8 mouse cellular contexts compared by ENCODE assay signal in the genomic region with DNA sequence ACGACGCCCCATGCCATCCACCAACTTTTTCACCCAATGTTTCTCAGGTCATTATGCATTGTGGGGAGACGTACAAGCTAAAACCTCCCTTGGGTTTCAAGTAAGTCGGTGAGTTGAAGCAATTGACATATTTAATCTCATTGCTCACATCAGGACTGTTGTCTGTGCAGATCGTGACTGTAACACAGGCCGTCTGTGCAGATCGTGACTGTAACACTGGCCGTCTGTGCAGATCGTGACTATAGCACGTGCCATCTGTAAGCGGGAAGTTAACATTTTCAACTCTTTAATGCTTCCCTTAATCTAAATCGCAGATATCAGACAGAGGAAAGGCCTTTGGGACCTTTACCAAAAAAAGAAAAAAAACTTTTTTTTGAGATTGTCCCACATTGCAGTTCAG. TPM values are rescaled to one million over a fixed set of nuclear protein-coding genes. Genes with fewer than 3 reads are reported as not detected.
DNase-seq lines count a peak whose midpoint lies in the region; ATAC-seq and TF ChIP-seq lines count a peak whose summit lies in the region.

No protein-coding gene starts in this region.

- ATAC-seq in intestine, embryonic 15.5 days = no peak
- no peak for ATAC-seq in neural tube, embryonic 13.5 days (ENCODE audit: low read depth)

- H3K9me3 ChIP-seq in intestine, embryonic 15.5 days = no peaks in the 10 kb centered on the region
- H3K9me3 ChIP-seq in neural tube, embryonic 13.5 days = no peaks in the 10 kb centered on the region

- H3K4me3 ChIP-seq in liver, adult 2 months (ENCODE audit: insufficient read depth, low read depth, low read length) = peak overlapping the region; percentile 79
- H3K4me3 ChIP-seq in cortical plate, adult 2 months (ENCODE audit: insufficient read depth, low read length) = peak overlapping the region; percentile 50
- peak overlapping the region; percentile 60 for H3K4me3 ChIP-seq in intestine, embryonic 15.5 days (replicated peaks)
- H3K4me3 ChIP-seq in neural tube, embryonic 13.5 days = peak overlapping the region; percentile 55

- H3K27me3 ChIP-seq in liver, adult 2 months (ENCODE audit: control insufficient read depth, insufficient read depth, low read length) = no peaks in the 10 kb centered on the region
- H3K27me3 ChIP-seq in intestine, embryonic 15.5 days (replicated peaks) = no peaks in the 10 kb centered on the region
- no peaks in the 10 kb centered on the region for H3K27me3 ChIP-seq in neural tube, embryonic 13.5 days

- no peak for TF ChIP-seq CTCF in liver, adult 2 months (IDR thresholded peaks at IDR 0.05; ENCODE audit: low read depth, low read length)
- no peak for TF ChIP-seq CTCF in cortical plate, adult 2 months (IDR thresholded peaks at IDR 0.05; ENCODE audit: extremely low read depth, insufficient read depth, low read length)

- H3K27ac ChIP-seq in liver, adult 2 months (replicated peaks; ENCODE audit: insufficient read depth, low read depth, low read length) = peak overlapping the region; percentile 83
- H3K27ac ChIP-seq in cortical plate, adult 2 months (ENCODE audit: insufficient read depth, low read length) = peak overlapping the region; percentile 57
- H3K27ac ChIP-seq in intestine, embryonic 15.5 days = peak overlapping the region; percentile 86
- peak overlapping the region; percentile 81 for H3K27ac ChIP-seq in neural tube, embryonic 13.5 days (replicated peaks)

- H3K4me1 ChIP-seq in liver, adult 2 months (ENCODE audit: control insufficient read depth, insufficient read depth, low read length) = peaks cover 8% of the 10 kb centered on the region; the same call in 1 of the 2 replicates
- H3K4me1 ChIP-seq in cortical plate, adult 2 months (ENCODE audit: control insufficient read depth, insufficient read depth, low read length) = peaks cover 9% of the 10 kb centered on the region
- H3K4me1 ChIP-seq in intestine, embryonic 15.5 days (replicated peaks) = peaks cover 7% of the 10 kb centered on the region
- peaks cover 30% of the 10 kb centered on the region for H3K4me1 ChIP-seq in neural tube, embryonic 13.5 days (replicated peaks)

- no peaks in the 10 kb centered on the region for H3K36me3 ChIP-seq in liver, adult 2 months (ENCODE audit: control insufficient read depth, insufficient read depth, low read length)
- H3K36me3 ChIP-seq in intestine, embryonic 15.5 days = no peaks in the 10 kb centered on the region
- H3K36me3 ChIP-seq in neural tube, embryonic 13.5 days = no peaks in the 10 kb centered on the region

- TF ChIP-seq POLR2A in liver, adult 2 months (IDR thresholded peaks at IDR 0.05; ENCODE audit: extremely low read depth, insufficient read depth, low read length) = no peak
- no peak for TF ChIP-seq POLR2A in cortical plate, adult 2 months (IDR thresholded peaks at IDR 0.05; ENCODE audit: extremely low read depth, insufficient read depth, low read length)

- peak; percentile 39 for DNase-seq in liver, adult 2 months (ENCODE audit: extremely low read depth, low read depth, low spot score)
- no peak for DNase-seq in liver
- no peak for DNase-seq in layer of hippocampus, adult 9-10 months (ENCODE audit: low spot score)
- no peak for DNase-seq in adrenal gland, postnatal 4 days (ENCODE audit: low spot score in 2 of 2)
- no peak for DNase-seq in urinary bladder, postnatal 4 days (ENCODE audit: low spot score in 2 of 2)

- 13% methylated on average over 12 of the region's 12 CpGs for WGBS in liver, adult 2 months
- 18% methylated on average over 12 of the region's 12 CpGs for WGBS in intestine, embryonic 15.5 days
- WGBS in neural tube, embryonic 13.5 days = 17% methylated on average over 12 of the region's 12 CpGs

- H3K4me2 ChIP-seq in intestine, embryonic 15.5 days (replicated peaks) = peak overlapping the region; percentile 53
- H3K4me2 ChIP-seq in neural tube, embryonic 13.5 days = peak overlapping the region; percentile 73

- H3K79me2 ChIP-seq in liver, adult 2 months (ENCODE audit: control insufficient read depth, insufficient read depth, low read length) = no peaks in the 10 kb centered on the region

- peak overlapping the region; percentile 81 for H3K9ac ChIP-seq in liver, adult 2 months (ENCODE audit: low read depth, low read length)
- peak overlapping the region; percentile 68 for H3K9ac ChIP-seq in intestine, embryonic 15.5 days
- peak overlapping the region; percentile 84 for H3K9ac ChIP-seq in neural tube, embryonic 13.5 days

RNA-seq across cellular contexts. Expression of a gene that starts 0.5 kb away (rescaled TPM):
- 281 and 324 TPM in 2 replicates for total RNA-seq in liver, adult 2 months (2014; rRNA removed)
- 148 and 191 TPM in 2 replicates for polyA plus RNA-seq in liver, adult 2 months (2012; rRNA removed)
- 284 and 300 TPM in 2 replicates for polyA plus RNA-seq in cortical plate, adult 2 months (2012; rRNA removed)
- polyA plus RNA-seq in intestine, embryonic 15.5 days (2015; fragmentation: Nextera tagmentation; extraction: Ambion mirVana) = 410 and 432 TPM in 2 replicates
- 369 and 374 TPM in 2 replicates for polyA plus RNA-seq in neural tube, embryonic 13.5 days (2015; fragmentation: Nextera tagmentation; extraction: Ambion mirVana)
- 100 to 1,000 TPM; 252 to 253 TPM for total RNA-seq in adrenal gland, postnatal 4 days (2021)

RNA-seq across cellular contexts. Expression of a gene that starts 0.6 kb away (rescaled TPM):
- 0.07 and 0.09 TPM in 2 replicates for total RNA-seq in liver, adult 2 months (2014; rRNA removed)
- 0.05 and 0.15 TPM in 2 replicates for polyA plus RNA-seq in liver, adult 2 months (2012; rRNA removed)
- 0.71 and 0.74 TPM in 2 replicates for polyA plus RNA-seq in cortical plate, adult 2 months (2012; rRNA removed)
- 1.5 and 1.7 TPM in 2 replicates for polyA plus RNA-seq in intestine, embryonic 15.5 days (2015; fragmentation: Nextera tagmentation; extraction: Ambion mirVana)
- polyA plus RNA-seq in neural tube, embryonic 13.5 days (2015; fragmentation: Nextera tagmentation; extraction: Ambion mirVana) = 0.29 and 0.50 TPM in 2 replicates
- under 1 TPM in 1 of 2 experiments, not detected in 1; 0.17 TPM for total RNA-seq in adrenal gland, postnatal 4 days (2021)
